Mouse (Mus musculus): ENCODE data around the gene Arhgef39. TPM values are rescaled to one million over a fixed set of nuclear protein-coding genes. Genes with fewer than 3 reads are reported as not detected.

The Arhgef39 gene
- polyA plus RNA-seq, 1 experiment = 33.1 TPM

DNA sequence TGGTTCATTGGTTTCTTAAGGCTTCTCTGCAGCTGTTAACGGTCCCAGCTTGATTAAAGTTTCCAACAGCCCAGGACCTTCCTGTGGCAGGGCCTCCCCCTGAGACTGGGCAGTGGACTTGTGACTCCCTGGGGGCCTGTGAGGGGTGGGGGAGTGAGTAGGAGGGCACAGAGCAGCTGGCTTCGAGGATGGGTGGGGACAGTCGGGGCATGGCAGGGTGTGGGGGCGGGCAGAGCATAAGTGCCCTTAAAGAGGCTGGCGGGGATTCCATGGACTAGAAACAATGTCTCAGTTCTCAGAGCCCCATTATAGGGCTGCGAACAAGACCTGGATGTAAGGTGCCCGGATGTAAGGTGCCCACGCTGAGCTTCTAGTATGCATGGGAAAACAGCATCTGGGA is 42.4 kb downstream of the Arhgef39 start:
- Histone ChIP-seq H3K9ac (ENCODE audit: low read depth, poor library complexity, severe bottlenecking) (no peak overlapping the region), H3K9me3 (replicated peaks; ENCODE audit: control insufficient read depth, insufficient read depth, low read length, poor library complexity, severe bottlenecking) (no peaks in the 10 kb centered on the region), H3K27me3 (ENCODE audit: control insufficient read depth, insufficient read depth, low read length, poor library complexity, severe bottlenecking) (no peaks in the 10 kb centered on the region), H3K36me3 (ENCODE audit: control insufficient read depth, insufficient read depth, low read length, poor library complexity, severe bottlenecking) (no peaks in the 10 kb centered on the region), H3K4me1 (ENCODE audit: control insufficient read depth, insufficient read depth, low read length) (no peaks in the 10 kb centered on the region), H3K27ac (ENCODE audit: insufficient read depth, low read length) (no peak overlapping the region), H3K4me3 (ENCODE audit: low read depth, low read length) (no peak overlapping the region)
- no peak for TF ChIP-seq CTCF (IDR thresholded peaks at IDR 0.05; ENCODE audit: low read depth, low read length)
- TF ChIP-seq POLR2A (IDR thresholded peaks at IDR 0.05; ENCODE audit: insufficient read depth, low read length) = no peak
- no peak for TF ChIP-seq EP300 (IDR thresholded peaks at IDR 0.05; ENCODE audit: insufficient read depth, low read depth, low read length)

GRCm38 (mm10) chr4:43456470-43456869 is 43.0 kb downstream of the Arhgef39 start:
- Histone ChIP-seq H3K27me3 (ENCODE audit: control insufficient read depth, insufficient read depth, low read length, poor library complexity, severe bottlenecking) (no peaks in the 10 kb centered on the region), H3K9ac (ENCODE audit: low read depth, poor library complexity, severe bottlenecking) (no peak overlapping the region), H3K9me3 (replicated peaks; ENCODE audit: control insufficient read depth, insufficient read depth, low read length, poor library complexity, severe bottlenecking) (no peaks in the 10 kb centered on the region), H3K27ac (ENCODE audit: insufficient read depth, low read length) (no peak overlapping the region), H3K4me3 (ENCODE audit: low read depth, low read length) (no peak overlapping the region), H3K4me1 (ENCODE audit: control insufficient read depth, insufficient read depth, low read length) (no peaks in the 10 kb centered on the region), H3K36me3 (ENCODE audit: control insufficient read depth, insufficient read depth, low read length, poor library complexity, severe bottlenecking) (no peaks in the 10 kb centered on the region)
- TF ChIP-seq CTCF (IDR thresholded peaks at IDR 0.05; ENCODE audit: low read depth, low read length) (no peak), EP300 (IDR thresholded peaks at IDR 0.05; ENCODE audit: insufficient read depth, low read depth, low read length) (no peak), POLR2A (IDR thresholded peaks at IDR 0.05; ENCODE audit: insufficient read depth, low read length) (no peak)

DNA sequence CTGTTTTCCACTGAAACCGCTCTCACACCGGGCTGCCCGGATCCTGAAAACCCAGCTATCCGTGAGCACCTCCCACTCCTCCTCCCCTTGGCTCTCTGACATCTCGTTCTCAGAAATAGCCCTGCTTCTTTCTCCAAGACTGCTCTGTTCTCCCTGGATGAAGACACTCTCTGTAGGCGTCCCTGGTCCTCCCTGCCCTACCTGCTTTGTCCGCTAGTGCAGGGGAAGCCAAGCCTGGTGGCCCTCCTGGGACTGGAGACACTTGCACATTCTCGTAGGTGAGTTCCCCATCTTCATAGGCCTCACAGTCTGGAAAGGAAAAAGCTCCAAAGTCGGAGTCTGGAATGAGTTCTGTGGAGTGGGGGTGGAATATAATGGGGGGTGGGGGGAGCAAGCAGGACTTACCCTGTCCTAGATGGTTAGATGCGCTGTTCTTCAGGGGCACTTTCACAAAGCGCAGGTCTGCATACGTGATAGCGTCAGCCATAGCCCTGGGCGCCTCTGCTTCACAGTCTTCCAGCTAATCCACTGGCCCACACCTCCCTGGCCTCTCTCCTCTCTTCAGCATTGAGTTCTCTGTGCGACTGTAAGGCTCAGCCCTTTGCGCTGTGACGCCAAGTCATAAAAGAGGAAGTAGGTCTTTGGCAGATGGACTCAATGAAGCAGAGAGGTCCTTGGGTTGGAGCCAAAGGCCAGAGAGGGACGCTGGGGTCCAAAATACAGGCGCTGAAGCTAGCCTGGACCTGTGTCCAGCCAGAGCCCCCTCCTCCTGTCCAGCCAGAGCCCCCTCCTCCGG is 45.3 kb downstream of the Arhgef39 start, which contains the start of gene Cd72:
Gene Cd72 (minus strand): TSS at position 588 of the 796 bp plus-strand sequence.
- Histone ChIP-seq H3K27ac (ENCODE audit: insufficient read depth, low read length) (no peak within 1 kb of the TSS), H3K27me3 (ENCODE audit: control insufficient read depth, insufficient read depth, low read length, poor library complexity, severe bottlenecking) (no peaks in the 10 kb centered on the region), H3K36me3 (ENCODE audit: control insufficient read depth, insufficient read depth, low read length, poor library complexity, severe bottlenecking) (no peaks in the 10 kb centered on the region), H3K4me3 (ENCODE audit: low read depth, low read length) (no peak within 1 kb of the TSS), H3K9ac (ENCODE audit: low read depth, poor library complexity, severe bottlenecking) (no peak within 1 kb of the TSS), H3K9me3 (replicated peaks; ENCODE audit: control insufficient read depth, insufficient read depth, low read length, poor library complexity, severe bottlenecking) (no peaks in the 10 kb centered on the region), H3K4me1 (ENCODE audit: control insufficient read depth, insufficient read depth, low read length) (no peaks in the 10 kb centered on the region)
- TF ChIP-seq CTCF (IDR thresholded peaks at IDR 0.05; ENCODE audit: low read depth, low read length) (no peak), EP300 (IDR thresholded peaks at IDR 0.05; ENCODE audit: insufficient read depth, low read depth, low read length) (no peak), POLR2A (IDR thresholded peaks at IDR 0.05; ENCODE audit: insufficient read depth, low read length) (no peak)

DNA sequence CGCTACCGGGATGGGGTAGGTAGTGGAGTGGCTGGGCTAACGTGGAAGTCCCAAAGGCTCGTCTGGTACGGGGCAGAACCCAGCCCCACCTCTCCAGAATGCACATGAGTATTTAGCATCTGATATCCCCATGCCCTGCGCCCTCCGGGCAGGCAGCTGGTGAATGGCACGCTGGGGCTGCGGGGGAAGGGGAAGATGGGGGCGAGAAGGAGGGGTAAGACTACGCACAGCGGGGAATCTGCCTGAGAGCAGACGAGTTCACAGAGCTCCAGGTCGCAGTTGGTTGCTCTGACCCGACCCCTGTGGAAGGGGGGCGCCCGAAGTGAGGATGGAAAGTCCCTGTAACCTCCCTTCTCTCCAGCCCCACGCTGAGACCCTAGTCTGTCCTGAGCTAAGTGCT is 46.1 kb downstream of the Arhgef39 start:
- Histone ChIP-seq H3K9ac (ENCODE audit: low read depth, poor library complexity, severe bottlenecking) (no peak overlapping the region), H3K27me3 (ENCODE audit: control insufficient read depth, insufficient read depth, low read length, poor library complexity, severe bottlenecking) (no peaks in the 10 kb centered on the region), H3K4me1 (ENCODE audit: control insufficient read depth, insufficient read depth, low read length) (no peaks in the 10 kb centered on the region), H3K27ac (ENCODE audit: insufficient read depth, low read length) (no peak overlapping the region), H3K36me3 (ENCODE audit: control insufficient read depth, insufficient read depth, low read length, poor library complexity, severe bottlenecking) (no peaks in the 10 kb centered on the region), H3K4me3 (ENCODE audit: low read depth, low read length) (no peak overlapping the region), H3K9me3 (replicated peaks; ENCODE audit: control insufficient read depth, insufficient read depth, low read length, poor library complexity, severe bottlenecking) (no peaks in the 10 kb centered on the region)
- no peak for TF ChIP-seq CTCF (IDR thresholded peaks at IDR 0.05; ENCODE audit: low read depth, low read length)
- no peak for TF ChIP-seq POLR2A (IDR thresholded peaks at IDR 0.05; ENCODE audit: insufficient read depth, low read length)
- no peak for TF ChIP-seq EP300 (IDR thresholded peaks at IDR 0.05; ENCODE audit: insufficient read depth, low read depth, low read length)

DNA sequence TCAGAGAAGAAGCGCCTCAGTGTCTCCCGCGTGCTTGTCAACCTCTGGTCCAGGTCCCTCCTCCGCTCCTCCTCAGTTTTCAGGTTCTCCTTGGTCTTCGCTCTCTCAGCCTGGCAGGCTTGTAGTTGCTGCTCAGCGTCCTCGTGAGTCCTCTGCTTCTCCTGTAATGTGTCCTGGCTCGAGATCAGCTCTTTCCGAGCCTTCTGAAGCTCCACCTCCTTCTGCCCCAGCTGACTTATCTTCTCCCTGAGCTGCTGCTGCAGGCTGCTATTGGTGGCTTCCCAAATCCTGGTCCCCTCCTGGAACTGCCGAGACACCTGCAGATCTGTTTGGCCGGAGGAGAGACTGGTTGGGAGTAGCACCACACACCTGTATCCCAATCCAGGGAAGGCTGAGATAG is 47.2 kb downstream of the Arhgef39 start:
- no peaks in the 10 kb centered on the region for H3K9me3 ChIP-seq (replicated peaks; ENCODE audit: control insufficient read depth, insufficient read depth, low read length, poor library complexity, severe bottlenecking)

GRCm38 (mm10) chr4:43448554-43448953 is 50.9 kb downstream of the Arhgef39 start:
- Histone ChIP-seq H3K4me3 (ENCODE audit: low read depth, low read length) (no peak overlapping the region), H3K9ac (ENCODE audit: low read depth, poor library complexity, severe bottlenecking) (no peak overlapping the region), H3K27ac (ENCODE audit: insufficient read depth, low read length) (no peak overlapping the region), H3K9me3 (replicated peaks; ENCODE audit: control insufficient read depth, insufficient read depth, low read length, poor library complexity, severe bottlenecking) (no peaks in the 10 kb centered on the region), H3K27me3 (ENCODE audit: control insufficient read depth, insufficient read depth, low read length, poor library complexity, severe bottlenecking) (no peaks in the 10 kb centered on the region), H3K36me3 (ENCODE audit: control insufficient read depth, insufficient read depth, low read length, poor library complexity, severe bottlenecking) (0 out of 2 replicates have a peak, but pooled peaks cover 3% of the 10 kb centered on the region), H3K4me1 (ENCODE audit: control insufficient read depth, insufficient read depth, low read length) (no peaks in the 10 kb centered on the region)
- no peak for TF ChIP-seq CTCF (IDR thresholded peaks at IDR 0.05; ENCODE audit: low read depth, low read length)
- TF ChIP-seq POLR2A (IDR thresholded peaks at IDR 0.05; ENCODE audit: insufficient read depth, low read length) = no peak
- no peak for TF ChIP-seq EP300 (IDR thresholded peaks at IDR 0.05; ENCODE audit: insufficient read depth, low read depth, low read length)

More for the DNA sequence above, 47.2 kb downstream of the Arhgef39 start:
- Histone ChIP-seq H3K27me3 (ENCODE audit: control insufficient read depth, insufficient read depth, low read length, poor library complexity, severe bottlenecking) (no peaks in the 10 kb centered on the region), H3K4me1 (ENCODE audit: control insufficient read depth, insufficient read depth, low read length) (no peaks in the 10 kb centered on the region), H3K27ac (ENCODE audit: insufficient read depth, low read length) (no peak overlapping the region), H3K4me3 (ENCODE audit: low read depth, low read length) (no peak overlapping the region), H3K36me3 (ENCODE audit: control insufficient read depth, insufficient read depth, low read length, poor library complexity, severe bottlenecking) (no peaks in the 10 kb centered on the region), H3K9ac (ENCODE audit: low read depth, poor library complexity, severe bottlenecking) (no peak overlapping the region)
- TF ChIP-seq CTCF (IDR thresholded peaks at IDR 0.05; ENCODE audit: low read depth, low read length) = no peak
- no peak for TF ChIP-seq EP300 (IDR thresholded peaks at IDR 0.05; ENCODE audit: insufficient read depth, low read depth, low read length)
- TF ChIP-seq POLR2A (IDR thresholded peaks at IDR 0.05; ENCODE audit: insufficient read depth, low read length) = no peak
